Comparison of ENCODE assay signal across 12 mouse cellular contexts in the genomic region with DNA sequence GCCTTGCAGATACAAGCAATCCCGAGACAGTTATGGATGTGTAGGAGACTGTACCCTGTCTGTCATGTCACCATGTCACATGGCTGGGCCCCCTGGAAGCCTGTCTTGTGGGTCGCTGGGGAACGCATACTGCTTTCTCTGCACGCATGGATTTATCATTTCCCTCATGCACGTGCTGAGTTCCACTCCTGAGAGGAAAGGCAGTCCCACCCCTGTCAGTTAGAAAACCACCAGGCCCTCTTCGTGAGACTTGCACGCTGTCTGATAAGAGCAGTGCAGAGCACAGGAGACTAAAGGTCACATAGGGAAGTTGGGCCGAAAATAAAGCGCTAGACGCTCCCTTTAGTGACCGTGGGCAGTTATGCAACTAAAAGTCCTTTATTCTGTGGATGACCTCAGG.
DNase-seq lines count a peak whose midpoint lies in the region; ATAC-seq and TF ChIP-seq lines count a peak whose summit lies in the region.
"Had no signal": no experiment of that assay in that cellular context is flagged by ENCODE, and none has a peak within 500 bp of the region (broad histone marks: within the 10 kb centered on the region; RNA-seq: fewer than 3 reads in every experiment).

No protein-coding gene starts in this region.

- no peak for TF ChIP-seq CTCF in liver, embryonic 14.5 days (IDR thresholded peaks at IDR 0.05; ENCODE audit: low read depth)

- H3K9ac ChIP-seq in limb, embryonic 12.5 days (replicated peaks): no peak overlapping the region
- peak overlapping the region; percentile 39 for H3K9ac ChIP-seq in heart, embryonic 16.5 days (ENCODE audit: low read length)
- peak overlapping the region; percentile 7; the same call in 1 of the 2 replicates for H3K9ac ChIP-seq in liver, embryonic 14.5 days (replicated peaks)
- H3K9ac ChIP-seq: hindbrain, embryonic 14.5 days had no signal

- H3K9me3 ChIP-seq in limb, embryonic 12.5 days: no peaks in the 10 kb centered on the region
- no peaks in the 10 kb centered on the region for H3K9me3 ChIP-seq in limb, embryonic 10.5 days (replicated peaks)
- no peaks in the 10 kb centered on the region for H3K9me3 ChIP-seq in heart, embryonic 16.5 days (replicated peaks; ENCODE audit: control insufficient read depth, low read length)
- H3K9me3 ChIP-seq in liver, embryonic 14.5 days (ENCODE audit: control insufficient read depth, low read length): no peaks in the 10 kb centered on the region

- TF ChIP-seq EP300 in liver, embryonic 14.5 days (IDR thresholded peaks at IDR 0.05; ENCODE audit: low read depth): peak; percentile 77

- DNase-seq in limb, embryonic 10.5 days (ENCODE audit: low spot score): no peak
- peak in 1 of 3 experiments; percentile 52 for DNase-seq in liver, embryonic 14.5 days (ENCODE audit: low read depth in 3 of 3, low spot score in 3 of 3)
- DNase-seq in lung, postnatal 25 days (ENCODE audit: low spot score): no peak
- no peak for DNase-seq in cerebellum, postnatal 4 days (ENCODE audit: low spot score in 2 of 2)
- DNase-seq in urinary bladder, postnatal 4 days (ENCODE audit: low spot score in 2 of 2): no peak
- DNase-seq: cerebellum, adult 9-10 months; lung, postnatal 10 days; thymus, adult 2 months had no signal

- H3K36me3 ChIP-seq in limb, embryonic 12.5 days: no peaks in the 10 kb centered on the region
- no peaks in the 10 kb centered on the region for H3K36me3 ChIP-seq in limb, embryonic 10.5 days
- no peaks in the 10 kb centered on the region for H3K36me3 ChIP-seq in heart, embryonic 16.5 days (ENCODE audit: control insufficient read depth, insufficient read depth)
- no peaks in the 10 kb centered on the region for H3K36me3 ChIP-seq in liver, embryonic 14.5 days (replicated peaks; ENCODE audit: control insufficient read depth, insufficient read depth, low read depth)

- no peak overlapping the region for H3K4me2 ChIP-seq in limb, embryonic 12.5 days
- H3K4me2 ChIP-seq in heart, embryonic 16.5 days (ENCODE audit: low read depth, low read length): peak overlapping the region; percentile 14; the same call in 1 of the 2 replicates
- H3K4me2 ChIP-seq in liver, embryonic 14.5 days (ENCODE audit: low read depth): peak overlapping the region; percentile 37
- H3K4me2 ChIP-seq: hindbrain, embryonic 14.5 days had no signal

- no peak overlapping the region for H3K4me3 ChIP-seq in limb, embryonic 12.5 days (replicated peaks)
- H3K4me3 ChIP-seq in limb, embryonic 10.5 days: no peak overlapping the region
- no peak overlapping the region for H3K4me3 ChIP-seq in heart, embryonic 16.5 days (ENCODE audit: low read length)
- H3K4me3 ChIP-seq in liver, embryonic 14.5 days (ENCODE audit: insufficient read depth in 1 of 2, low read depth in 2 of 2, low read length in 2 of 2): no peak overlapping the region

- 71% methylated on average over 11 of the region's 11 CpGs for WGBS in limb, embryonic 12.5 days
- 80% methylated on average over 11 of the region's 11 CpGs for WGBS in limb, embryonic 10.5 days
- 20% methylated on average over 11 of the region's 11 CpGs for WGBS in heart, embryonic 16.5 days
- 5% methylated on average over 11 of the region's 11 CpGs for WGBS in liver, embryonic 14.5 days (ENCODE audit: insufficient replicate concordance)

- H3K4me1 ChIP-seq in limb, embryonic 12.5 days (replicated peaks): peaks cover 14% of the 10 kb centered on the region
- 0 out of 2 replicates have a peak, but pooled peaks cover 10% of the 10 kb centered on the region for H3K4me1 ChIP-seq in limb, embryonic 10.5 days
- H3K4me1 ChIP-seq in heart, embryonic 16.5 days (ENCODE audit: control insufficient read depth, insufficient read depth, low read length): peaks cover 73% of the 10 kb centered on the region
- peaks cover 35 to 42% of the 10 kb centered on the region in 2 experiments for H3K4me1 ChIP-seq in liver, embryonic 14.5 days (replicated peaks; ENCODE audit: control insufficient read depth in 2 of 2, insufficient read depth in 2 of 2, low read length in 1 of 2)

- peak overlapping the region; percentile 45 for H3K27ac ChIP-seq in limb, embryonic 12.5 days
- H3K27ac ChIP-seq in limb, embryonic 10.5 days: no peak overlapping the region
- peak overlapping the region; percentile 95 for H3K27ac ChIP-seq in heart, embryonic 16.5 days (ENCODE audit: low read length)
- peak overlapping the region; percentile 55 for H3K27ac ChIP-seq in liver, embryonic 14.5 days
- H3K27ac ChIP-seq: hindbrain, embryonic 14.5 days had no signal

- no peak for ATAC-seq in limb, embryonic 12.5 days (ENCODE audit: insufficient number of reproducible peaks, insufficient read depth, low FRiP score, low TSS enrichment, low read depth)
- no peak; the same call in 1 of the 2 replicates for ATAC-seq in heart, embryonic 16.5 days (replicated peaks; ENCODE audit: extremely low read depth, insufficient read depth, low FRiP score)
- peak; percentile 83 for ATAC-seq in liver, embryonic 14.5 days (ENCODE audit: insufficient read depth)
- ATAC-seq in activated CD4-positive, CD25-positive, alpha-beta regulatory T cell, adult 4 months: no peak

- H3K27me3 ChIP-seq in limb, embryonic 12.5 days: no peaks in the 10 kb centered on the region
- no peaks in the 10 kb centered on the region for H3K27me3 ChIP-seq in limb, embryonic 10.5 days (ENCODE audit: low read depth, poor library complexity, severe bottlenecking)
- H3K27me3 ChIP-seq in heart, embryonic 16.5 days (ENCODE audit: control insufficient read depth, insufficient read depth, low read length): no peaks in the 10 kb centered on the region
- H3K27me3 ChIP-seq in liver, embryonic 14.5 days (ENCODE audit: control insufficient read depth, insufficient read depth, low read length): no peaks in the 10 kb centered on the region
